Mouse (Mus musculus) splenic B cell, adult 2 months (primary cell): ENCODE data around the gene Ralgapa2.

ENCODE experiments used
- DNase-seq: peaks from one replicate; pipeline ENCODE4 v3.0.0-alpha.2; 2011; ENCODE audit warnings: low read depth, low spot score
- H3K27me3 ChIP-seq: 2 replicates; pipeline ENCODE4 v1.6.1; 2012; ENCODE audit warnings: mild to moderate bottlenecking, low read length, moderate library complexity, mixed read lengths; ENCODE audit not compliant: control insufficient read depth, poor library complexity, insufficient read depth, severe bottlenecking
- H3K36me3 ChIP-seq: 2 replicates; pipeline ENCODE4 v1.6.1; 2012; ENCODE audit warnings: mild to moderate bottlenecking, low read length, moderate library complexity, mixed read lengths; ENCODE audit not compliant: control insufficient read depth, poor library complexity, insufficient read depth, severe bottlenecking

The Ralgapa2 gene

GRCm38 (mm10) chr2:146221076-146221928, 290.8 kb downstream of the Ralgapa2 start, which contains the start of gene Insm1:
Insm1 (plus strand) TSS chr2:146221921.
- Histone ChIP-seq H3K36me3 (no peaks in the 10 kb centered on the region), H3K27me3 (peaks cover 11% of the 10 kb centered on the region)
- peak; percentile 54 for DNase-seq

DNA sequence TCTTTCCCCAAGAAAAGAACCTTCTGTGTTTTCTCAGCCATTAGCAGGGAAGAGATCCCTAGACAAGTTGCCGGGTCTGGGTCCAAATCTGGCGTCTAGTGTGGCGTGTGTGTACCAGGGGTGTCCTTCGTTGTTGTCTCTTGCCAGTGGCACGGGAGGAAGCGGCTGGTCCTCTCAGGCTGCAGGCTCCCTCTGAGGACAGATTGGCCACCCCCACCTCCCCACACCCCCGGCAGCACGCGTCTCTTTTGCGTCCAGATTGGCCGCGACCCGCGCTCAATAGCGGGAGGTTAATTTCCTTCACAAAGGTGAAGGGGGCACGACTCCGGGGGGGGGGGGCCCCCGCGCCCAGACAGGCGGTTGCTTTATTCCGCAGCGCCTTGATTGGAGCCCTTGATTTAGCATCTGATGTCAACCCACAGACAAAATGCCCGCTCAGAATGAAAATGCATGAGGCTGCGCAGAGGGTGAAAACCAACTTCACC, 291.5 kb downstream of the Ralgapa2 start:
- peaks cover 11% of the 10 kb centered on the region for H3K27me3 ChIP-seq
- H3K36me3 ChIP-seq = no peaks in the 10 kb centered on the region
- DNase-seq = peak; percentile 23

GRCm38 (mm10) chr2:146219791-146220190, 292.4 kb downstream of the Ralgapa2 start:
- H3K27me3 ChIP-seq = peaks cover 11% of the 10 kb centered on the region
- no peak for DNase-seq
- no peaks in the 10 kb centered on the region for H3K36me3 ChIP-seq

DNA sequence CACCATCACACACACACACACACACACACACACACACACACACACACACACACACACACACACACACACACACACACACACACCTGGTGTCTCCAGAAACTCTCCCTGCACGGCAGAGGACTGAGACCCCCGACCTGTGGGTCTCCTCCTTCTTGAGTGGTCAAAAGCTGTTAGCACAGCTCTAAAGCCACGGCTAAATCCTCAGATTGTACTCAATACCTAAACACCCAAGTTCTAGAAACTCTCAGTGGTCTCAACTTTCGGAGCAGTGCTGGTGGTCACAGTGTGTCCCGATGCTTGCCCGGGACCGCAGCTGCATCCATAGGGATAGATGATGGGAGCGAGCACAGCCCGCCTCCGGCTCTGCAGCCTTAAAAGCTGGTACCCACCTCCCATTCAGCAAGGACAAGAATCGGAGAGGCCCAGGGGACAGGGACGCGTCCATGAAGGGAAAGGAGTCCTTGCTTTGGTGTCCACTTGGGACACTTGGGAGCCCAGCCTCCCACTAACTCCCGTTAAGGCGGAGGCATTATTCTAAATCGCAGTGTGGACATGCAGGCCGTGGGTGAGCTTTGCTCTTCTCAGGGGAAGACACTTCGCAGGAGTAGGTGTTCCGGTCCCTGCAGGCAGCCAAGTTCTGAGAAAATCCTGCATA, 293.1 kb downstream of the Ralgapa2 start:
- peak; percentile 23 for DNase-seq

DNA sequence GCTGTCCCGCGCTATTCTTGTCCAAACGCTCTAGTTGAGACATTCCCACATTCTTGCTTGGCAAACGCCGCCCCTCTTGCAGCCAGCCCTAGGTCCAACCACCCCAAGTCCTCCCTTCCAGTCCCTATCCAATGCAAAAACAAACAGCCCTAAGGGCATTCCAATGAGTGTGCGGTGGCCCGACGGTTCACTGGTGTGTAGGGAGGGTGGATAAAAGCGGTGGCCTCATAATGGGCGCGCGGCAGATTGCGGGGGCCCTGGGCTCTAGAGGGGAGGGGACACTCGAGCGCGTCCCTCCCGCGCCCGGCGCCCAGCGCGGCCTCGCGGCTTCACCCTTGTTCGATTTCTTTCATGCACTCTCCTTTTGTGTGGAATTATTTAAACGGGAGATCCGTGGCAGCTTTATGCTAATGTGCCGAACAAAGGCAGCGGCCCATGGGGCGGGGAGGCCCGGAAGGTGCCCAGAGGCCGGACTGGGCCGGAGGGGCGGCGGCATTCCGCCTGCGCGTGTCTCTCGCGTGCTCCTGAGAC, 293.9 kb downstream of the Ralgapa2 start:
- Histone ChIP-seq H3K36me3 (no peaks in the 10 kb centered on the region), H3K27me3 (peaks cover 11% of the 10 kb centered on the region)
- DNase-seq = no peak

More for the DNA sequence above, 293.1 kb downstream of the Ralgapa2 start:
- H3K36me3 ChIP-seq = no peaks in the 10 kb centered on the region
- H3K27me3 ChIP-seq = peaks cover 11% of the 10 kb centered on the region

DNA sequence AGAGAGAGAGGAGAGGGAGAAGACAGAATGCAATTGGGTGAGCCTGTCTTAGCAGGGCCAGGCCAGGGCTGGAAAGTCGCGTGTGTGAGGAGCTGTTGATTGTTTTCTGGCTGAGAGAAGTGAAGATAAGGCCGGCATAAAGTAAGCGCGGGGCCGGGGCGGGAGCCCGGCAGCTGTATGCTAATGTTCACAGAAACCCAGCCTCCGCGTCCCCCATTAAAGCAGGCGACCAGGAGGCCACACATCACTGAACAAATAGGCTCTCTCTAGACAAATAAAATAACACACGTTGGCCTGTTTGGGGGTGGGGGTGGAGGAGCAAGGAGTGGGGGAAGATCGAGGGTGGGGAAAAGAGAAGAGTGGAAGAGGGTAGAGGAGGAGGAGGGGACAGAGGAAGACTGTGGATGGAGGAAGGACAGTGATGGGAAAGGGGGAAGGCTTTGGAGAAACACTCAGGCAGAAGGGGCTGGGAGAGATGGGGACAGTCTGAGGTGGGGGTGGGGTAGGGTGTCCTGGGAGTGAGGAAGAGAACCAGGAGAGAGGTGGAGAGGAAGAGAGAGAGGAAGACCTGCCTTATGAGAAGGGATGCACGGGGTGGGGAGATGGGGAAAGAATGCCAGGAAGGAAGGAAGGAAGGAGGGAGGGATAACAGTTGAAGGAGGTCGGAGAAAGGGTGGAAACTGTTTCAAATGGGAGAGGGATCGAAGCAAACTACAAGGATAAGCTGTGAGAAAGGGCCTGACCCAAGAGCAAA, 294.7 kb downstream of the Ralgapa2 start:
- DNase-seq = peak; percentile 45
- no peaks in the 10 kb centered on the region for H3K36me3 ChIP-seq
- peaks cover 11% of the 10 kb centered on the region for H3K27me3 ChIP-seq

GRCm38 (mm10) chr2:146216111-146217064, 295.8 kb downstream of the Ralgapa2 start:
- H3K36me3 ChIP-seq = no peaks in the 10 kb centered on the region
- DNase-seq = peak; percentile 52
- peaks cover 8% of the 10 kb centered on the region for H3K27me3 ChIP-seq

DNA sequence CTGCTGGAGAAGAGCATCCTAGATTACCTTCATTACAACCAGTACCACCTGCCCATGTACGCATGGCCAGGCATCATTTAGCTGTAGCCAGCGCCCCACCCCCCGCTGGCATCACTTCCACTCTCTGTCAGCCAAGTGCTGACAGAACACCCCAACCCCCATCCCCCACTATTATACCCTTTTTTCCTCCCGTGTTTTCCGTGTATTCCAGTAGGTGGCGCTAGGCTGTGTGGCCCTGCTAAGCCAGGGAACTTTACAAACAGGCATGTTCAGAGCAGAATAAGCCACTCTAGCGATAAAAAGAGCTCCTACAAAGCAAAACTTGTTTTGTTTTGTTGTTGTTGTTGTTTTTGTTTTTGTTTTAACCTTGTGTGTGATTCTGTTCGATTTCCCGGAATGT, 297.4 kb downstream of the Ralgapa2 start:
- no peaks in the 10 kb centered on the region for H3K36me3 ChIP-seq
- H3K27me3 ChIP-seq = peaks cover 2% of the 10 kb centered on the region
- peak; percentile 80 for DNase-seq

- H3K27me3 ChIP-seq = no peaks in the 10 kb centered on the region; the same call in 1 of the 2 replicates
- H3K36me3 ChIP-seq = no peaks in the 10 kb centered on the region
- no peak for DNase-seq
Measured at GRCm38 (mm10) chr2:146210968-146211367, 301.2 kb downstream of the Ralgapa2 start.

- DNase-seq = peak; percentile 69
- Histone ChIP-seq H3K36me3 (no peaks in the 10 kb centered on the region), H3K27me3 (no peaks in the 10 kb centered on the region)
Measured at GRCm38 (mm10) chr2:146197947-146198346, 314.2 kb downstream of the Ralgapa2 start.

GRCm38 (mm10) chr2:146196126-146196525, 316.0 kb downstream of the Ralgapa2 start:
- DNase-seq = no peak
- Histone ChIP-seq H3K27me3 (no peaks in the 10 kb centered on the region), H3K36me3 (no peaks in the 10 kb centered on the region)
